Mouse (Mus musculus) 3T3-L1 (cell line): ENCODE data around the gene Cant1.

Experiments used
- DNase-seq: peaks from one replicate; pipeline ENCODE4 v3.0.0-alpha.2; 2015; ENCODE audit warnings: low read depth, low spot score

Gene Cant1

DNA sequence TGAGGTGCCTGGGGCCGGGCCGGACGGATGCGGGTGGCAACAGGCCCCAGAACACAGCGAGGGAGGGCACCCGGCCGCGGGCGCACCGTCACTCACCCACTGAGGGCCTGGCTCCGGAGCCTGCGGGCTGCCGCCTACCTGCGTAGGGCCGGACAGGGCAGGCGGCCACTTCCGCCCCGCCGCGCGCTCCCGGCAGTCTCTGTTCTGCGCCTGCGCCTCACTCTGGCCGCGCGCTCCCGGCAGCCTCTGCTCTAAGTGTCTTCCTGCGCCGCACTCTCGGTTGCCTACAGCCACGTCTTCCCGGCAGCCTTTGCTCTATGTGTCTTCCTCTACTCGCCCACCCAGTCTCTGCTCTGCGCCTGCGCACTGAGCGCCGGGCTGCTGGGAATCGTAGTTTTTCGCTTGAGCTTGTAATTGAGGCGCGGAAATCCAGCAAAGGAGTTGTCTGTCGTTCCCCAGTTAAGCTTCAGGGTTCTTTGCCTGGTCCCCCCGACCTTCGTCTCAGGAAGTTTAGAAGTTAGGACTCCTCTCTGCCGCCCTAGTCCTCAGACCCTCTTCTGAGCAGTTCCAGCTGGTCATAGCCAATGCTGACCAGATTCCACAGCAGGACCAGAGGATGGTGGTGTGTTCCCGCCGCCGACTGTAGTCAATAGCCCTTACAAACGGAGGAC is at the start of gene Cant1:
Gene Cant1 (minus strand): TSS at position 253 of the 671 bp plus-strand sequence.
- DNase-seq, result peak; percentile 99

DNA sequence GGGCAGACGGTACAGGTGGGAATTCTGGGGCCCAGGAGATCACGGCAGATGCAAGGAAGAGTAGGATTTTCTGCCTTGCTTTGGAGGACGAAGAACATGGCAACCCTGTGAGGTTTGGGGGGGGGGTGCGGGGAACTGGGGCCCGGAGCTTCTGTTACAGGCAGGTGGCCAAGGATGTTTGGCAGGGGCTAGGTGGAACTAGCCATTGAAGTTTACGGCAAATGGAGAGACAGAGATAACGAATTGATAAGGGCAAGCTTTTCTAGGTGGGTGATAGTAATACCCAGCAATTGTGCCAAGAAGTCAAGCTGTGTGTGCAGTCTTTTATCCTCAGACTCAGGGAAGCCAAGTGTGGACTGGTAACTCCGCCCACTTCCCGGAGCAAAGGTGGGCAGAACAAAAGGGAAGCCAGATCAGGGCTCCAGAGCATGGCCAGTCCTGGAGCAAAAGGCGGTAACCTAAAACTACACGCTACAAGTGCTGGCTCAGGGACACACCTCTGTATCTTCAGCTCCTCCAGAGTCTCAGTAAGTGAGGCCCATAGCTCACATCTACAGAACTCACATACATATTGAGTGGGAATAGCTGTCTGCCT is 48.7 kb upstream of the Cant1 start:
- no peak for DNase-seq

DNA sequence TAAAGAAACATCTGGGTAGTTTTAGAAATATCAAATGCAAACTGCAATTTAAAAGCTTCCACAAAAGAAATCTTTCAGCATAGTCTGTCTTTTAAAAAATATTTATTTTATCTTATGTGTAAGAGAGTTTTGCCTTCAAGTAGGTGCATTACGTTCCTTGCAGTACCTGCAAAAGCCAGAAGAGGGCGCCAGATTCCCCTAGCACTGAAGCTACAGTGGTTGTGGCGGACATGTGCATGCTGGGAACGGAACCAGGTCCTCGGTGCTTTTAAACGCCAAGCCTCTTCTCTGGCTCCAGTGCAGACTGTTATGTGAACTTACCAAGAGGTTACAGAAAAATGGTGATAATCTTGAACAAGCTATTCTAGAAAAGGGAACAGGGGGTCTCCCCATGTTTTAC is 41.4 kb upstream of the Cant1 start:
- peak; percentile 39 for DNase-seq

DNA sequence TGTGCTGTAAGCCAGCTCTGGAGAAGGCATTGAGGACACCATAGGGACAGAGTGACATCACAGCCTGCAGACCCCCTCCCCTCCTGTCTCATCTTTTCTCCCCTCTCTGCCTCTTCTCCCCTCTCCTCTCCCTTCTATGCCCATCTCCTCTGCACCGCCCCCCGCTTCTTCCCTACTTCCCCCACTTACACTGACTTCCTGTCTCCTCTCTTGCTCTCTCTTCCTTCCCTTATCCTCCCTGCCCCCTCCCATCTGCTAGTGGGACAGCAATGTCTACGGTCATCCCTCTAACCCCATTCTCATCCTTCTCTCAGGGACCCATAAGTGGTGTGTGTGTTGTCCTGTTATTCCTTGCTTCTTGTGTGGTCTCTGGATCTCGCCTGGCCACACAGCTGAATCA is 40.6 kb upstream of the Cant1 start:
- no peak for DNase-seq

DNA sequence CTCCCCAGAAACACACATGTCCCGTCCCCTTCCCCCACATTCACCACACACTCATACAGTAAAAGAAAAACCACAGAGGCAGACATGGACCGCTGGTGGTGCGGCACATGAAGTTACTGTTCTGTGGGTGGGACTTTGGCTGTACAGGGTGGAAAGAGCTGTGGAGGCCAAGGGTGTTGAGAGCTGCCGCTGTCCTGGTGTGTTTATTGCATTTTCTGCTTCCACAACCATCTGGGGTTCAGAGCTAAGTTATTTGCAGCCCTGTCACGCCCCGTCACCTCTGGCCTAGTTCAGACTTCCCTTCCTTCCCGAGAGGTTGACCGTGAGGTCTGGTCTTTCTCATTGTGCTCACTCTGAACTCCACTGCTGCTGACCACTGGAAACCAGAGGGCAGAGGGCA is 40.2 kb upstream of the Cant1 start:
- no peak for DNase-seq

DNA sequence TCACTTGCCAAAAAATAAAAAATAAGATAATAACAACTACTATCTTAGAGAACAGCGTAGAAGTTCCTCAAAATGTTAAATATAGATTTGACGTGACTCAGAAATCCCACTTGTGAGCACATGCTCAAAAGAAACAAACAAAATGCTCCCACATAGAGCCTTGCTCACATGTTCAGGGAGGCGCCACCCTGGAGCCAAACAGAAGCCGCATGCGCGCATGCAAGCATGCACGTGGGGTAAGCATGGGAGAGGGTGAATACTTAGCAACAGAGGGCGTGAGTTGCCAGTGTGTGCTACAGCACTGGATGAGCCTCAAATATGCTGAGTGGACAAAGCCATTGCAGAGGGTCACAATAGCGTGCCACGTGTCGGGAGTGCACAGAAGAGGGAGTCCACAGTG is 38.1 kb upstream of the Cant1 start:
- DNase-seq, result no peak

DNA sequence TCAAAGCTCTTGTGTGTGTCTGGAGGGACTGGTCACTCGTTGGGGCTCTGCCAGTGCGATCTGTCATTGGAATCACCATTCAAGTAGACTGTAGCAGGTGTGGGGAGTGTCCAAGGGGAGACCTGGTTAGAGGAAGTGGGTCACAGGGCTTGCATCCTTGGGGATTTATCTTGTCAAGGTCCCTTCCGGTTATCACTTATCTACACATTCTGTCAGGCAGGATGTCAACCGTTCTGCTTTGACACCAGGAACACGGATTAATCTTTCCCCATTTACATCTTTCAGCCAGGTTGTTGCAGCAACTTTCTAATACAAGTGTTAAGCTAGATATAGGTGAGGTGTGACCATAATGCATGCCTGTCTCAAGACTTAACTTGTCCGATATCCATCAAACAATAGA is 36.9 kb upstream of the Cant1 start:
- no peak for DNase-seq

DNA sequence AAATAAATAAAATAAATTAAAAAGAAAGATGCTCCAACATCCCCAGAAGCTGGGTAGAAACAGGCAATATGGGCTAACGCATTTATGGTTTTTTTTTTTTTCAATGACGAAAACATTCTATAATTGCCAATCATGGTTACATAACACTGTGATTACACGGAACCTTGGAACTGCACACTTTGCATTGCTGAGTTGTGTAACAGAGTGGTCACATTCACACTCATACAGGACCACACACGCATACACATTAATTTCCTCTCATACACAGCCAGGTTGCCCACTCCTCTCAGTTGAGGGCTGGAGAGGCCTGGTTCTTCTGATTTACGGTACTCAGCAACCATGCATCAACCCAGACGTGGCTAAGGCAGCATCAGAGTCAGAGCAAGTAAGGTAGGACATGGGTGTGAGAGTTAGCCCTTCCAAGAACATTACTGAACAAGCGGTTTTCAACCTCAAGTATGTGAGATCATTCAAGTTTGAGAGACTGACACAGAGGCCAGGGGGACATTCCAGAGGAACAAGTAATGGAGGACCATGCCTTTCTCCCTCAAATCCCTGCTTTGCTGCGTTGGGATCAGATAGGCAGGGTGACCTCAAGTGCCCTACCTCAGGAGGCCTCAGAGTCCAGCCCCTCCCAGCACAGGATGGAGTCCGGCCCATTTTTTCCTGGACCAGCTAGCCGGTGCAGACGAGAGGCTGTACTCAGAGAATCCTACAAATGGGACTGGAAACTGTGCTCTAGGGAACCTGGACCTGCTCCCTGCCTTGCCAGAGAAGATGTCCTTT is 35.2 kb upstream of the Cant1 start:
- no peak for DNase-seq

DNA sequence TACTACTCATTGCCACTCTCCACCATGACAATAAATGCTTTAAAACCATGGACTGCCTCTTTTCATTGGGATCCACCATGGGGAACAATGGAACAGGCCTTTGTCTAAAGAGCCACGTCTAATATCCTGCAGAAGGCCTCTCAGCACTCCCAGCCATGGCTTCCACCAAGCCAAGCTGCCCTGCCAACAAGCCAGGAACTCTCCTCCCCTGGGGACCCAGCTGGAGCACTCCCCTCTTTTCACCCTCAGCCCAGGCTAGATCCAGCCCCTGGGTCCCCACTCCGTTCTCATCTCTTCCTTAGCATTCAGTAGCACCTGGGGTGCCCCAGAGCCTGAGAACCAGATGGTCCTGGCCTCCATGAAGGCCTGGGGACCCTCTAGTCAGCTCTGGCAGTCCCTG is 34.1 kb upstream of the Cant1 start:
- no peak for DNase-seq

DNA sequence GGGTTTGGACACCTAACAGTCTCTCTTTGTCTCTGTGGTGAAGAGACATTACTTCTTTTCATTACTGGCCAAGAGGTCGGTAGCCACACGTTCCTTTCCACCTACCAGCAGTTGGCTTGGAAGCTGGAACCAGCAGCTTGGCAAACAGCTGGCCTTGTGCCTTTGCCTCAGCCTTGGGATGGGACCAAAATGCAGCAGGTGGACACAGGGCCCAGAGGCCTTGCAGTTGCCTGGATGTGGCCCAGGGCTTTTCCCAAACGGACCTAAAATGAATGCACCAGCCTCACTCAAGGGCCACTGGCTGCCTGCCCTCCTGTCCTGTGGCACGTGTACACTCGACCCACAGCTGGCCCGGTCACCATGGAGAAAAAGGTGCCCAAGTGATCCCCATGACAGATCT is 32.3 kb upstream of the Cant1 start:
- DNase-seq, result no peak

DNA sequence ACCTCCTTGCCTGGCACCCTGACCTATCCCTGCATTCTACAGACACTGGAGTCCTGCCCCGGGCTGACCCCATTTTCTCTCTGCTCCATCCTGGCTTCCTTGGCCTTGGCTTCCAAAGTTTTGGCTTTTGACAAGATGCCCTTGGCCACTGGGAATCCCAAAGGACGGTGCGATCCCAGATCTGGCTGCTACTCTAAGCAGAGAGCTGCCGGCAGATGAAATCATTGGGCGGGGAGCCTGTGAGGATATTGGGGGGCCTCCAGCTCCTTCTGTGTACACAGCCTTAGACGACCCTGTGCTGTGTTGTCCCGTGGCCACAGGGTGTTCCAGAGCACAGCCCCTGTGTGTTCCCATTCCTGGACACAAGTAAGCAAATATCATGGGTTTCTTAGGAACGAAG is 29.5 kb upstream of the Cant1 start:
- no peak for DNase-seq

DNA sequence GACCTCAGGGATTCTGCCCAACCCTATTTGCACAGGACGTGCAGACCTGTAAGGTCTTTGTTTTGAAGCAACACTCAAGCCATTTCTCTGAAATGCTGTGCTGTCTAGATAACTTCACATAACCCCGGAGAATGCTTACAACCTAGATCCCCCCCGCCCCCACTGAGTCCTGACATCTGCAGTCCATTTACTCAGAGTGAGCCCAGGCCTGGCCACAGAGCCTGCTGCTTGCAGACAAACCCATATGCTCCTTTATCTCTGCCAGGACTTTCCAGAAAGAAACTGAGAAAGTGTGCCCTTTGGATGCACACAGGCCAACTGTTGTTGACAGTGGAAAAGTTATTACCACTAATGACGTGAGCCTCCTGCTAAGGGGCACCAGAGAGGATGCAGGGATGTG is 28.5 kb upstream of the Cant1 start:
- DNase-seq, result no peak

DNA sequence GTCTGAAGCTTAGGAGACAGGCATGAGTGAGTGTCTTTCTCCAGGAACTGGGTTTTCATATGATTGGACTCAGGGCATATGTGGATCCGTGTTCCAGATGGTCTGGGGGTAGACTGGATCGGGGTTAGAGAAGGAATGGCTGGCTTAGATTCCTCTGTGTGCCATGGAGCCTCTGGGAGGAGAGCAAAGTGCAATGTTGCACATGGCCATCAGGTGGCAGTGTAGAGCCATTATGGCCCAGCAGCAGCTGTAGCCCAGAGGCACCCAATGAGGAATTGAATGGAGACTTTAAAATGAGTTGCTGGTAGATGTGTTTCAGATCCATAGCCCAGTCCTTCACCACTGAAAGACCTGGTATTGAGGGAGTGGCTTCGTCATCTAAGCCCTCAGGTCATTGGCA is 27.0 kb upstream of the Cant1 start:
- DNase-seq, result peak; percentile 87

DNA sequence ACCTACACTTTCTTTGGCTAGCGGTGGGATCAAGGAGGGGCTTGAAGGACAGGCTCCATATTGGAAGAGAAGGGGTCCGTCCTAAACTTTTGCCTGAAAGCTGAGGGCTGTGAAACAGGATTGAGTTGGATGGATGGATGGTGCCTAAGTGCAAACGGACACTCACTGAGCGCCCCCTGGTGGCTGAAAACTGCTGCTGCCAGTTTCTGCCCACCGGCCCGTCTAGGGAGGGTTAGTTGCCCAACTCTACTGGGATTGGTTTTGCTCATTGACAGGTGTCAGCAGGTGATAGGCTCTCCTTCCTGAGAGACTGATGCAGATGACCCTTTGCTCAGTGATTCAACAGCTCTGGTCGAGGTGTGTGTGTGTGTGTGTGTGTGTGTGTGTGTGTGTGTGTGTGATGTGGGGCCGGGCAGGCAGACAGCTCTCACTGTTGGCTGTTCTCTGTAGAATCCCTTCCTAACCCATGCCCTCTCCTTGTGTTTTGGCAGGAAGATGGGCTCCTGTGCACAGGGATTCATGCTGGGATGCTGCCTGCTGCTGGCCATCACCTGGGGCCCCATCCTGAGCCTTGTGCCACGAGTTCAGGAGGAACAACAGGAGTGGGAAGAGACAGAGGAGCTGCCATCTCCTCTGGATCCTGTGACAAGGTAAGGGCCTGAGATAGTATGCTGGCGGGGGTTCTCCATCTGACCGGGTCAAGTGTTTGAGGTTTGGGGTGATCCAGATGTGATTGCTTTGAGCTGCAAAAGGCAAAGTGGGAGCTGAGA is 24.5 kb upstream of the Cant1 start:
- DNase-seq, result peak; percentile 77

DNA sequence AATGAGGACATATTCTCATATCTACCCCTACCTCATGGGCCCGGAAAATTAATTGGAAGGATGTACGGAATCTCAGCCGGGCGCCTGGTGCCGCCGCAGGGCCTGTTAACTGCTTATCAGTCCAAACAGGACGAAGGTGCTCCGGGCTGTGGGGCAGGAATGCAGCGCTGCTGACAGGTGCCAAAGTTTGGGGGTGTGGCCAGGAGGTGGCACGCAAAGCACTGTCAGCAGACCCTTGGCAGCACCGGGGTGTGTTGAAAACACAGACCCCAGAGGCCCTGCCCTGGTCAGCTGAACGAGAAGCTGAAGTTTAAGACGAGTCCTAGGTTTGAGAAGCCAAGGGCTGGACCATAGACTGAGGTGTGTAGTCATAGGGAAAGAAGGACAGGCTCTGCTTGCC is 23.8 kb upstream of the Cant1 start:
- no peak for DNase-seq

DNA sequence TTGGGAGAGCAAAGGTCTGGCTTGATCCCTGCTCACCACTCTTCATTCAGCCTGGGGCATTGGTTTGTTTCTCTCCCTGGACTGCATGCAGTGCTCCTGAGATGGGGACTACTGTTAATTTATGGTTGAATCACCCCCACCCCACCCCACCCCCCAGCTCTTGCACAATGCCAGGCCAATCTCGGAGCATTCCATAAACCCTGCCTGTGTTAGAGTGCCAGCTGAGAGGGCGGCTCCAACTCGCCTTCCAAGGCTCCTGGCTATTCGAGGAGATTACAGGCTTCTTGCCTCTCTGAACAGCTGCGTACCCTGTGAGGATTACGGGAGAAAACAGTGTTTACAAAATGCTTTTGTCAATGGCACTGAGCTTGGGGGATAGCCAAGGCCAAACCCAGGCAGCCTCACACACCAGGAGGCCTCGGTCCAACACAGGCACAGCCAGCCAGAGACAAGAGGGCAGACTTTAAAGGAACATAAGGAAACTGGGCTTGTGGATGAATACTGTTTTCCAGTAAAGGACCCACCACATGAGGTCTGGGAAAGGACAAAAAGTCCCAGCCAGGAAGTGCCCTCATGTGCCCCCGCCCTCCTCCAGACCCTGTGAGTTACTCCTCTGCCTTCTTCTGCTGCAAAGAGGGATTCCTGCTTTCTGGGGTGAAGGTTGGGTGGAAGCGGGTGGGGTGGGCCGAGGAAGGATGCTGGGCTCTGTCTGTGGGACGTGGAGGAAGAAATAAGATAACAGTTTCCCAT is 20.0 kb upstream of the Cant1 start:
- DNase-seq, result peak; percentile 91

DNA sequence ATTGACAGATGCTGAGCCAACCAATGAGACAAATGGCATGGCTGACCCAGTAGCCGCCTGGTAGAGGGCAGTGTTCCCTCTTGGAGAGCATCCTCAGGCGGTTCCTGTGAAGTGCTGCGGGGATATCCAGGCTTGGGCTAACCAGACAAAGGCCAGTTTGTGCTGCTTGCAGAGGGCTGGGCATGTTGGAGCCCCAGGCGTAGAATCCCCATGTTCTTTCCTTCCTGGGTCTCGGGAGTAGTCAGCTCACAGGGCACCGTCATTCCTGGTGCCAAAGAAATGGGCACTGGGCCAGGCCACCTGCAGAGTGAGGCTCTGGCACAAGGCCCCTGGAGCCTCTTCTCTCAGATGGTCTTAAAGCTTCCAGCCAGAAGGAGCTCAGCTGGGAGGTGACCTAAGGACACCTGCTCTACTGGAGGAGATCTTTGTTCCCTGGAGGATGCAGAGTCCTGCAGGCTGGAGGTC is 17.6 kb upstream of the Cant1 start:
- DNase-seq, result no peak

DNA sequence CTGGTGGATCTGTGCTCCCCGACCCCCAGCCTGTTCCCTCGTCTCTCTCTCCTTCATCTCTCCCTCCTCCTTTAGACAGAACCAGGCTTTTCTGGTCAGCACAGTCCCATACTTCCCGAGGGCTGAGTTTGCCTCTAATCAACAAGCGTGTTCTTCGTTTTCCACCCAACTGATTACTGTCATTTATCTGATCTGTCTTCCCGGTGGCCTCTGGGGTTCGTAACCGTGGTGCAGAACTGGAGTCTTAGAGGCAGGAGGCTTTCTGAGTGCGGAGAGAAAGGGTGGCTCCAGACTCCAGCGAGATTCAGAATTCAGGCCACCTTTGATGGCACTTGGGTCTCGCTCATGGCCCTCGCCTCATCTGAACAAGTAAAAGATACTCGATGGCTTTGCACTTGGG is 15.2 kb upstream of the Cant1 start:
- no peak for DNase-seq

DNA sequence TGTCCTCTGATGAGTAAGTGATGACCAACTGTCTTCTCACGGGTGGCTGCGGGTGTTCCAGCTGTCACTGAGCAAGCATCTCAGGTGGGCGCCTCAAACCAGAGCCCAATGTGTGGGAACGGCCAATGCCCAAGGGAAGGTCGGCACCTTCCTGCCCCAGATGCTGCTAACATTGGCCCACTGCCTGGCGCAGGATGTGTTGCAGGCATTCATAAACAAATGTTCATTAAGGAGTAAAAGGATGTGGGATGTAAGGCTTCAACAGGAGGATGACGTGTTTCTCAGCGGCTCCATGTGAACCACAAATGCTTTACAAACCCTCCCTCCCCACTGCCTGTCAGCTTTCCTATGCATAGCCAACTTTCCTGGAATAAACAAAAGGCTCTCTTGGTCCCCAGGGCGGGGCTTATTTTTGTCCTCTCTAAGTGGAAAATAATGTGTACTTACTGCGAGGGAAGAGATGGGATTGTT is 14.5 kb upstream of the Cant1 start:
- no peak for DNase-seq

DNA sequence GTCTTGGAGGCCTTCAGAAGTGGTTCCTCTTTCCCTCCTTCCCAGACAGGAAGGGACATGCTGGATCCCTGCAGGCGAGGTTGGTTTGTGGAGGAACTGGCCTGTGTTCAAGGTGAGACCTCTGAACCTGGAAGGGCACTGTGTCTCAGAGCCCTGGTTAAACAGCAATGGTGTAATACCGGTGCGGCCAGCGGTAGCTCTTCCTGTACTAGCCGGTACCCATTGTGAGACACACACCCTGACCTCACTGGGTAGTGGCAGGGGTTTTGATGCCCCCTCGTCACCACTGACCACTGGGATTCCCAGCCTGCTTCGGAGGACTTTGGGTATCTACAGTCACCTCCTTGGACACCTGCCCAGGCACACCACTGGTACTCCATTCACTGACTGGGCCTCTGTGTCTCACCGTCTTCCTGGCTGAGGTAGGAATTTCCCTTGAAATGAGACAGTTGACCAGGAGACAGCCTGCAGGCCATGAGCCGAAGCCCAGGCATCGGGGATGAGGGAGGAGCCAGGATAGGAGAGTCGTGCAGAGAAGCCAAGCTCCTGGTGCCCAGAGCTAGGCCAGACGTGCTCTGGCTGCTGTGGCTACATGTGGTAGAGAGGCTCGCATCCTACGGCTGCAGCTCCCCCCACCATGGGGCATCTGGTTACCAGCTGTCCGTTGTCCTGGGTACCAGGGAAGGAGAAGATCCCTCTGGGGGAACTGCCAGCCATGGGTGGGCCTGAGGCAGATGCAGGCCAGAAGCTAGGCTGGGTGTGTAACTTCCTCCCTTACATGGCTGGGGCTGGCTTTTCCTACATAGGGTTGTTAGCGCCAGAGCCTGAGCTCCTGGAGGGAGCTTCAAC is 12.4 kb upstream of the Cant1 start:
- DNase-seq, result peak; percentile 73
